Mouse (Mus musculus): ENCODE measurements around the gene Vps9d1.

Vps9d1 gene

GRCm38 (mm10) chr8:123215430-123215829, 38.7 kb downstream of the Vps9d1 start:
- no peak for DNase-seq (ENCODE audit: extremely low read depth, low read depth)

GRCm38 (mm10) chr8:123213118-123213772, 40.9 kb downstream of the Vps9d1 start:
- no peak for DNase-seq (ENCODE audit: extremely low read depth, low read depth)

GRCm38 (mm10) chr8:123212321-123213117, 41.6 kb downstream of the Vps9d1 start, which contains the start of the genes Chmp1a and Spata33:
TSS of gene Chmp1a (minus strand) at chr8:123212763.
TSS of gene Spata33 (plus strand) at chr8:123212832.
- DNase-seq (ENCODE audit: extremely low read depth, low read depth) = peak; percentile 55

- DNase-seq (ENCODE audit: extremely low read depth, low read depth) = no peak
Observed at GRCm38 (mm10) chr8:123211876-123212275, 42.3 kb downstream of the Vps9d1 start.

- DNase-seq (ENCODE audit: extremely low read depth, low read depth) = no peak
Observed at GRCm38 (mm10) chr8:123203571-123203970, 50.6 kb downstream of the Vps9d1 start.

- DNase-seq (ENCODE audit: extremely low read depth, low read depth) = peak; percentile 47
Observed at GRCm38 (mm10) chr8:123202288-123202687, 51.9 kb downstream of the Vps9d1 start.

- DNase-seq (ENCODE audit: extremely low read depth, low read depth) = no peak
Observed at GRCm38 (mm10) chr8:123199864-123200263, 54.3 kb downstream of the Vps9d1 start.

GRCm38 (mm10) chr8:123197016-123197415, 57.1 kb downstream of the Vps9d1 start:
- peak; percentile 37 for DNase-seq (ENCODE audit: extremely low read depth, low read depth)

GRCm38 (mm10) chr8:123193771-123194170, 60.4 kb downstream of the Vps9d1 start:
- DNase-seq (ENCODE audit: extremely low read depth, low read depth) = no peak
